ENCODE assay signal across 14 mouse cellular contexts in genomic region chr5:108650341-108650740, GRCm38 (mm10). TPM values are rescaled to one million over a fixed set of nuclear protein-coding genes. Genes with fewer than 3 reads are reported as not detected.
"Had no signal": no experiment of that assay in that cellular context is flagged by ENCODE, and none has a peak within 500 bp of the region (broad histone marks: within the 10 kb centered on the region; RNA-seq: fewer than 3 reads in every experiment).

No protein-coding gene starts in this region.

- H3K27me3 ChIP-seq: limb, embryonic 15.5 days; liver, embryonic 12.5 days; midbrain, embryonic 13.5 days; neural tube, embryonic 15.5 days had no signal

- H3K9me3 ChIP-seq: limb, embryonic 15.5 days; liver, embryonic 12.5 days; midbrain, embryonic 13.5 days; neural tube, embryonic 15.5 days had no signal

- H3K27ac ChIP-seq: limb, embryonic 15.5 days; liver, embryonic 12.5 days; macrophage; midbrain, embryonic 13.5 days; neural tube, embryonic 15.5 days had no signal

- H3K4me3 ChIP-seq: limb, embryonic 15.5 days; liver, embryonic 12.5 days; midbrain, embryonic 13.5 days; neural tube, embryonic 15.5 days had no signal

- DNase-seq: kidney, postnatal 14 days; left cerebral cortex, postnatal 4 days; lung, embryonic 14.5 days; lung, postnatal 14 days; right cerebral cortex, adult 18-20 months; right cerebral cortex, postnatal 25 days; thymus, postnatal 36 days had no signal

- H3K4me1 ChIP-seq: limb, embryonic 15.5 days; midbrain, embryonic 13.5 days; neural tube, embryonic 15.5 days had no signal

RNA-seq across cellular contexts. Expression of gene Slc26a1, which starts 25.0 kb away (rescaled TPM):
- polyA plus RNA-seq: large intestine, adult 2 months; macrophage; small intestine, adult 2 months had no signal
